Mouse (Mus musculus): ENCODE data around the gene Ddx58. TPM values are rescaled to one million over a fixed set of nuclear protein-coding genes. Genes with fewer than 3 reads are reported as not detected.

Gene Ddx58
- 11.3 and 14.2 TPM in 2 replicates for total RNA-seq (2014; fragmentation: Nextera tagmentation)
- 18.9 and 20.2 TPM in 2 replicates for total RNA-seq (2017)

DNA sequence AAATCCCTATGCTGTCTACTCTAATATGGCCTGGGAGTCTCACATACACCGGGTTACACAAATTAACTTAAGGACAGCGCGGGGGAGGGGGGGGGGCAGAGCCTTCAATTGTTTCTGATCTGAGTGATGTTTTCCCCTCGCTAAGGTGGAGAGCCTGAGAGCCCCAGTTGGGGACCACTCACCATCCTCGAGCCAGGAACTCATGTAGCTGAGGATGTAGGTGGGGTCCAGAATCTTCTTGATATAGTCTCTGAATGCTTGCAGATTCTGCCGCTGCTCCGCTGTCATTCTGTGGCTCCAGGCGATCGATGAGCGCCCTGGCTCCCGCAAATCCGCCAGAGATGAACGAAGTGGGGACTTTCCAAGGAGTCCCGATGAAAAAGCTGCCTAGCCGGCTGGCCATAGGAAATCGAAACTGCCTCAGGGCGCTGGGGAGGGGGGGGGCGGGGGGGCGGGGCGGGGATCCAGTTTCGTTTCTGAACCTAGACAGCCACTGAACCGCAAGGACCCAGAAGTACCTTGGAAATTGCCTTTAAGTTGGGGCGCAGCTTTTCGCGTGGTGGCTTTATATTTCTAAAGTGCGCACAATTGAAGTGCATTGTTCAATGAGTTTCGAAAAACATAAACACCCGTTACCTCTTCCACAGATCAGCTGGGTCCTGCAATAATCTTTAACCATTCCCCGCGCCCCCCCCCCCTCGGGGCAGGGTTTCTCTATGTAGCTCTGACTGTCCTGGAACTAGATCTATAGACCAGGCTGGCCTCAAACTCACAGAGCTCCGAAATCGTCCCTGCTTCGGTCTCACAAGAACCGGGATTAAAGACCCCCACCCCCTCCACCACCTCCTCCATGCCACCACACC is at the start of gene Ddx58:
Gene Ddx58, minus strand, starts transcription at position 420 of the 863 bp plus-strand sequence.
- ATAC-seq (replicated peaks; ENCODE audit: low FRiP score, low TSS enrichment, poor library complexity, severe bottlenecking): peak; percentile 50; the same call in 1 of the 2 replicates

DNA sequence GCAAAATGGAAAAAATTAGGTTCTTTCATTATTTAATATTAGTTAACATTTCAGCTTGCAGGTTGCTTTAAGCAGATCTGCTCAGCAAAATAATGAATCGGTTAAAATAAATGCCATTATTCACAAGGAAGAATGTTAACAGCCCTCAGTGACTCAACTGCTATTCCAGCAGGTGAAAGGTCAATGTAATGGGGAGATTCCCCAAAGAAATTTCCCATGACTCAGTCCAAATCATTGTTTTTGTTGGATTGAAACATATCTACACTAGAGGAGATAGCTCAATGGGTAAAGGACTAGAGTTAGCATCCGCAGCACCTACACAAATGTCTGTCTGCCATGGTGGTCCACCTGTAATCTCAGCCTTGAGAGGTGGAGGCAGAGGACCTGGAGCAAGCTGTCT is 49.4 kb upstream of the Ddx58 start:
- no peak for ATAC-seq (replicated peaks; ENCODE audit: low FRiP score, low TSS enrichment, poor library complexity, severe bottlenecking)

DNA sequence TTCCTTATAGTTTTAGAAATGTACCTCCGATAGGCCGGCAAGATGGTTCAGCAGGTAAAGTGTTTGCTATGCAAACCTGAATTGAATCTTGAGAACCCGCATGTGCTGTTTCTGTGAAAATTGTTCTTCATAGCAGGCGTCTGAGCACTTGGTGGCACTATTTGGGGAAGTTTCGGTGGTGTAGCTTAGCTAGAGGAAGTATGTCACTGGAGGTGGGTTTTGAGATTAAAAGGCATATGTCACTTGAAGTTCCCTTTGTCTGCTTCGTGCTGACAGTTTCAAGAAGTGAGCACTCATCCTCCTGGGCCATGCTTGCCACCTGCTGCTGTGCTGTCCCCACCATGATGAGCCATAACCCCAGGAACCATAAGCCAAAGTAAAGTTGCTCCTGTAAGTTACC is 47.8 kb upstream of the Ddx58 start:
- no peak for ATAC-seq (replicated peaks; ENCODE audit: low FRiP score, low TSS enrichment, poor library complexity, severe bottlenecking)

DNA sequence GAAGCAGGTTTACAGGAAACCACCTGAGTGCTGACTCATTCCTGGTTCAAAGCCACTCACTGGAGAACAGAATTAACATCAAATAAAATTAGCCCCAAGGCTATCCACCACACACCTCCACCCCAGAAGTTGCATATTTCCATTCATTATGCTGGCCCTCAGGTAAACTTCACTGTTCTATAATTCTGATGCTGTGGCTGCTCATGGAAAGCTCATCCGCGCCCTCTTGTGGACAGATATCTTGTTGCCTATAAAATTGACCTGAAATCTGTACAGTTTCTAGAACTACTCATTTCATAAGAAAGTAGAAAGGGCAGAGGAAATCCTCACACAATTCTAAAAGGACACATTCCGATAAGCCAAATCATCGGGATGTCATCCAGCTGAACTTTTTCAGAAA is 46.0 kb upstream of the Ddx58 start:
- ATAC-seq (replicated peaks; ENCODE audit: low FRiP score, low TSS enrichment, poor library complexity, severe bottlenecking): peak; percentile 80

DNA sequence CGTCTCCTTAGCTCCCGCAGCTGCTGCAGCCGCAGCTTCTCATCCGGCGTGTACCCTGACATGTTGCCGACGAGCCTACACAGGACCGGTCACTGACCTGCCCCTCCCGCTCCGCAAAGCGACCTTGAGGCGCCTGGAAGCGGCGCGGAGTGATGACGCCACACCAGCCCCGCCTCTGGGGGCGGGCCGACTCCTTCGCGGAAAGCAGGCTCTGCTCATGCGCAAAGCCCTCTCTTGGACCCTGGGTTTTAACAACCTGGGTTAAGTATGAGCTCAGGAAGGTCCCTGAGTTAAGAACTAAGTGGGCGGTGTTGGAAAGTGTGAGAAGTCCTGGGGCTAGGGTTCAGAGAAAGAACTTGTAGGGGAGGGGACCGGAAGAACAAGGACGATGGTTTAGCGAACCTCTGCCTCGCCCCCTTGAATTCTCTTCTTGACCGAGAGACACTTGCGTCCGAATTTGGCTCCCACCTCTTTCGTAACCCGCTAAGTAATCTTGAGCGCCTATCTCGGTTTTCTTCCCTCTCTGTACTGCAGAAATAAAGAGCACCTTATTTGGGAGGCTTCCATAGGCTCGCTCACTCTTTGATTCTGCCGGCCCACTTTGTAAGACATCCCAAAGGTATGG is 39.8 kb upstream of the Ddx58 start, which contains the start of gene Ndufb6:
Gene Ndufb6, minus strand, starts transcription at position 146 of the 625 bp plus-strand sequence.
- peak; percentile 98 for ATAC-seq (replicated peaks; ENCODE audit: low FRiP score, low TSS enrichment, poor library complexity, severe bottlenecking)

DNA sequence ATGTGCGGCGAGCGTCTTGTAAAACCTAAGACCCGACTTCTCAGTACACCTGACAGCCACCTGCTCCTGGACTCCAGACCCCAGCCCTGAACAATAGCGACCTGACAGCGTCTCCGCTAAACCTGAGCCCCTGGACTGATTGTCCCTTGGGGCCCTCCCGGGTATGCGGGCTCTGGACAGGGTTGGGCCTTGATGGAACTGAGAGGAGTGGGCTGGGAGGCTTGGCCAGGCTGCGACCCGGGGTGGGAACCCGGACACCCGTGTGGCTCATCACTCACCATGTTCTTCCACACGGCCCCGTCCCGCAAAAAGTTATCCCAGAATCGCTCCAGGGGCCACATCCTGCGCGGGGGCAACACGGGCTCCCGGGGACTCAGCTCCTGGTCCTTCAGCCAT is 39.2 kb upstream of the Ddx58 start:
- no peak; the same call in 1 of the 2 replicates for ATAC-seq (replicated peaks; ENCODE audit: low FRiP score, low TSS enrichment, poor library complexity, severe bottlenecking)

DNA sequence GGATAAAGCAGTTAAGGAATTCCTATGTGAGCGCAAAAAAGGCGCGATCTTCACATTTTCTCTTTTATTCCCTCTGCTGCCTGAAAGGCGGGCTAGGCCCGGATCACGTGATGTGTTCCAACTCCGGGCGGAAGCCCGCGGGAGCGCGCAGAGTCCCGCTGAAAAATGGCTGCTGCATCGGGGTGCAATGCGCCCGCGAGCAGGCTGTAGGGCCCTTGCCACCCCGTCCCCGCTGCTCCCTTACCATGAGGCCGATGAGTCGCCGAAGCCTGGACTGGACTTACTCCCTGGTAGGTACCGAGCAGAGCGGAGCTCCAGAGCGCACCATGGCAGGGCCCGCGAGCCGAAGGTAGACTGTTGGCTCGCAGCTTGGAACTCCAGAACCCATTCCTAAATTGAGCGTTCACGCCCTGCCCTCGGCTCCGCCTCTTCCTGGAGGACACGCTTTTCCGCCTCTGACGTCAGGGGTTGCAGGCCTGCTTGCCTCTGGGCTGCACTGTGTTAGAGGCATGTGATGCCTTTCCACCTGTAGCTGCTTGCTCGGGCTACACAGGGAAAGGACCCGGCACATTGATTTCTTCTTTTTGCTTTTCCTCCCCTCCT is 29.9 kb upstream of the Ddx58 start, which contains the start of the genes Smim27 and Topors:
Gene Smim27, plus strand, starts transcription at position 150 of the 603 bp plus-strand sequence.
Gene Topors, minus strand, starts transcription at position 421 of the 603 bp plus-strand sequence.
- ATAC-seq (replicated peaks; ENCODE audit: low FRiP score, low TSS enrichment, poor library complexity, severe bottlenecking): peak; percentile 91

DNA sequence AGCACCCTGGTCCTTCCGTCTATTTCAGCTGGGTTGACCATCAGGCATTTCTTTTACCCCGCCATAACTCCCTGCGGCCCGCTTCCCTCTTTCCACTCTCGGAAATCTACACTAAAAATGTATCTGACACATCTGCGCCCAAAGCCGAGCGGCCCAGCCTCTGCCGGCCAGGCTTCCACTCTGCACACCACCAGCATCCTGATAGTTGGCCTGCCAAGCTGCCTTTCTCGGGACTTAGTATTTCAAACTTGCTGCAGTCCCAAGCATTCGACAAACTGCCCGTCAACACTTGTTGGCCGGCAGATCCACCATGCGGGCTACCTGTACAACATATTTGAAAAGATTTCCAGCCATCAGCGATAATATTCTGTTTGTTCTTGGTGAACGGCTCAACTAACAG is 29.2 kb upstream of the Ddx58 start:
- peak; percentile 16; the same call in 1 of the 2 replicates for ATAC-seq (replicated peaks; ENCODE audit: low FRiP score, low TSS enrichment, poor library complexity, severe bottlenecking)

DNA sequence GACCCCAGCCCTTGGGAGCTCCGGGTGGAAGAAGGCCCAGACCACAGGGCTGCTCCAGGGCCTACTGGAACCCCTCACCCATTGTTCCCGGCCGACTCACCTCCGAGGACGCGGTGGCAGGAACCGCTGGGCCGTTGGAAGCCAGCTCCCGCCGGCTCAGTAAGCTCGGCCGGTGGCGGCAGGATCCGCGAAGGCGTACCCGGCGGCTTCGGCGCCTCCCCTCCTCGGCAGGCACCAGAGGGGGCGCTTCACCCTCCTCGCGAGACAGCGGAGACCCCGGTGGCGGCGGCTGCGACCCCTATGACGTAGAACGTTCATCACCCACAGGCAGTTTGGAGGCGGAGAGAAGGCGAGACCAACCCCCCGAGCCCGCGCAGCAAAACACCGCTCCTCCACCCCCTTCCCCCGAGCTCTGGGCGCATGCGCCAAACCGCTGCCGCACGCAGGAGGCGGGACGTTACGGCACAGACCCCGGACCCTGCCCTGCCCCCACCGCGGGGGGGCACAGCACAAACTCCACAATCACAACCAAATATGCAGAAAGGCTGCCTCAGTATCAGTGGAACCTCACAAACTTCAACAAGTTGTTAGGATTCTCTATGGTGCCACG is 28.7 kb upstream of the Ddx58 start:
- ATAC-seq (replicated peaks; ENCODE audit: low FRiP score, low TSS enrichment, poor library complexity, severe bottlenecking): peak; percentile 62

DNA sequence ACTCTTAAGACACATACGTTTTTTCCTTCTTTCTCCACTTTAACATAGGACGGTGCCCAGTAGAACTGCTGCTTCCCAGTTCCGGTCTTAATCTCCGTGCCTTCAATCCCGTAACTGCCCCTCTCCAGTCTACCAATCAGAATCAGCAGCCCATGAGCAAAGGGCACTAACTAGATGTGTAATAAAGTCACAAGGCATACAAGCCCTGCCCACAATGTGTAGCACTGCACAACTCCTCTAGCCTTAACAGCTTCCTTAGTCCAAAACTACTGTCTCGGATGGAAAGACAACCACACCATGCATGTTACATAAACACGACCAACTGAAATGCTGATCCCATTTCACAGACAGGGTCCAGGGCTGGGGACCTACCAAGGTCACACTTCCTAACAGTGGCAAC is 28.1 kb upstream of the Ddx58 start:
- ATAC-seq (replicated peaks; ENCODE audit: low FRiP score, low TSS enrichment, poor library complexity, severe bottlenecking): no peak

DNA sequence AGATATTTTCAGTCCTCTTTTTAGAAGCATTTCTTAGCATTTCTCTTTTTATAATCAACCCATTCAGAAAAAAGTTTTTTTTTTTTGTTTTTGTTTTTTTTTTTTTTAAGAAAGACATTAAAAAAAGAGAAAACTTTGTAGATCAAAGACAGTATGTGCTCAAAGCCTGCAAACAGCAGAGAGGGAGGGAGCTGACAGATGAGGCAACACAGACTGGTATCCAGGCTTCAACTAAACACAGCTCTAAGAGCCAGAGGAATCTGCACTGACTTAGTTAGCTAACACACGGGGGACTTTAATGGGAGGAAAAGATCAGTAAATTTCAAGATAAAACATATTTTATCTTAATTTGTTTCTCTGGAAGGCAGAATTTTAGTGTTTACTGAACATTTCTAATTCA is 24.7 kb upstream of the Ddx58 start:
- ATAC-seq (replicated peaks; ENCODE audit: low FRiP score, low TSS enrichment, poor library complexity, severe bottlenecking): no peak

DNA sequence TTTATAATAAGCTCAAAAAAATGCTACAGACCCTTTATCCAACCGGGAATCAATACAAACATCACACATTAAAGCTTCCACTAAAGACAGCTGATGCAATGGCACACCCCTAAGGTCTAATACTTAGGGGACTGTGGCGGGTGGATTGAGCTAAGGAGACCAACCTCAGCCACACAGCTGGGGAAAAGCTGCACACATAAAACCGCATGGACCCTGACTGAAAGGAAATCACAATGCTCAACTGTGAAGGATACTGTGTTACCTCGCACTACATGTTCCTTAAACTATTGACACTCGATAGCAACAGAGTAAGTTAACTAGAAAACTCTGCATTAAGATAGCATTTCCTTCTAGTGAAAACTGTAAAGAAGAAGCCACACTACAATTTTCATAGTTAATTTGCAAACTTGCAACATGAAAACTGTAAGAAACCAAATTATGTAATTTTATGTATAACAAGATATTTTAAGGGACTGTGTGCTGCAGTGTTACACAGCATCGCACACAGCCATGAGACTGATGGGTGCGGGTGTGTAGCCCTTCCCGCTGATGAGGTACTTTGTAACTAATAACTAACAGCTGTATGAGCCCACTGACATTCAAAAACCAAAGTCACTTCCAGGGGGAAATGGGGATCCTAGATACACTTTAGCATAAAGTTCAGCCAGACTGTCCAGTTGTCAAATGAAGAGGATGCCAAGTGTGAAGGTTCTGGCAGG is 14.9 kb upstream of the Ddx58 start:
- ATAC-seq (replicated peaks; ENCODE audit: low FRiP score, low TSS enrichment, poor library complexity, severe bottlenecking): no peak

DNA sequence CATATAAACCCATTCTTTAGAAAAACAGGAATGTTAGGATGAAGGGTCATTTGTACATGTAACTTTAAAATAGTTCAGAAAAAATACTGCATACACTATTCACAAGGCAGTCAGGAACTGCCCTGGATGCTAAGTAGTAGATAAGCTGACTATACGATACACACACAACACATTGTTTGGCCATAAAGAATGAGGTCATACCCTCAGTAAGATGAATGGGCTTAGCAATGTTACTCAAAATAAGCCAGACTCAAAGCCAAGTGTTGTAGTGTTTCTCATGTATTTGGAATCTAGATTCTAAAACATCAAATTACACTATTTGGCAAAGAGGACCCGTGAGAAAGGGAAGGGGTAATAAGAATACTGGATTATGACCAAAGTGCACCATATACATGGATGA is 14.1 kb upstream of the Ddx58 start:
- ATAC-seq (replicated peaks; ENCODE audit: low FRiP score, low TSS enrichment, poor library complexity, severe bottlenecking): no peak

DNA sequence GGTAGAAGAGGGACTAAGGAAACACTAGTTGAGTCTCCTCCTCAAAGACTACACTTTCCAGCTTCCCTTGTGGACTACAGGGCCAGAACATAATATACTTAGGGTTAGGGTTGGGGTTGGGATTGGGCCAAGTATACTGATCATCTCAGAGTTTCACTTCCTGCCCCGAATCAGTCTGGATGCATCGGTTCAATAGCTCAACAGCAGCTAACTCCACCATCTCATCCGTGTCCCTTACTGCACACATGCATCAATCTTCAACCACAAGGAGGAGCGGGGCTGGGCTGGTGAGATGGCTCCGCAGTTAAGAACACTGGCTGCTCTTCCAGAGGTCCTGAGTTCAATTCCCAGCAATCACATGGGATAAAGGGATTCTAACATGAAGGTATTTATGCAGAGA is 11.4 kb upstream of the Ddx58 start:
- no peak for ATAC-seq (replicated peaks; ENCODE audit: low FRiP score, low TSS enrichment, poor library complexity, severe bottlenecking)

DNA sequence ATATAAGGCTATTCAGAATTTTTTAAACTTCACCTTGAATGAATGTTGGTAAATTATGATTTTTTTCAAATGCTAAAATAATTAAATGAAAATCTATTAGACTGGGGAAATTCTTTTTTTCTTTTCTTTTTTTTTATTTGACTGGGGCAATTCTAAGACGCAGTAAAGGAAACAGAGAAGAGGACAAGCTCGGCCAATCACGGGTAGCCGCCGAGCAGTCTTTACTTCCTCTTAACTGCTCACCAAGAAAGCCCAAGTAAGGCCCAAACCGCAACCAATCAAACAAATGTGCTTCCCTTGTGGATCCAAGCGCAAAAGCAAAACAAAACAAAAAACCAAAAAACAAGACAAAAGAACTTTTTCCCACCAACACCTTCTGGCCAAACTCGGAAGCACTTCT is 4.4 kb upstream of the Ddx58 start:
- ATAC-seq (replicated peaks; ENCODE audit: low FRiP score, low TSS enrichment, poor library complexity, severe bottlenecking): no peak

DNA sequence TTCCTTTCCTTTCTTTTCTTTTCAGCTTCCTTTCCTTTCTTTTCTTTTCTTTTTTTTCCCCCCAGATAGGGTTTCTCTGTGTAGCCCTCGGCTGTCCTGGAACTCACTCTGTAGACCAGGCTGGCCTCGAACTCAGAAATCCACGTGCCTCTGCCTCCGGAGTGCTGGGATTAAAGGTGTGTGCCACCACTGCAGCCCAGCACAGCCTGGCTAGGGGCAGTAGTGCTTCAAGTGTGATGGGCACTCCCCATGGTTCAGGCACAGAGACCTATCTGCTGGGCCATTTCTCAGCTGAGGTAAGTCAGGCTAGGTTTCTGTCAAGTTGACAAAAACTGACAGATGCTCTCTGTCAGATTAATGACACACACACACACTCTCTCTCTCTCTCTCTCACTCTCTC is 3.4 kb upstream of the Ddx58 start:
- no peak for ATAC-seq (replicated peaks; ENCODE audit: low FRiP score, low TSS enrichment, poor library complexity, severe bottlenecking)

DNA sequence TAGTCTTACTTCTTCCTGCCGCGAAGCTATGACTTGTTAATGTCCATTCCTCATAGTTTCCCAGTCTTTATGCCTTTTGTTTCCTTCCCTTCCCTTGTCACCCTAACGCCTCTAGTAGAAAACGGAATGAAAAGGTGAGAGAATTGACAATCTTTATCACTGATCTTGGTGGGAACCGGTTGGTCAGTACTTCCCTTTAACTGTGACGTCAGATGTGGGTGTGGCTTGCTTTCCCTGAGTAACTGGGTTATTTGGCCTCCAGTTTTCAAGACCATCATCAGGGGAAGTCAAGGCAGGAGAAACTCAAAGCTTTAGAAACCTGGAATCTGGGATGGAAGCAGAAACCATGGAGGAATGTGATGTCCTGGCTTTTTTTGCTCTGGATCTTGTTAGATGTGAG is 2.3 kb upstream of the Ddx58 start:
- no peak for ATAC-seq (replicated peaks; ENCODE audit: low FRiP score, low TSS enrichment, poor library complexity, severe bottlenecking)

DNA sequence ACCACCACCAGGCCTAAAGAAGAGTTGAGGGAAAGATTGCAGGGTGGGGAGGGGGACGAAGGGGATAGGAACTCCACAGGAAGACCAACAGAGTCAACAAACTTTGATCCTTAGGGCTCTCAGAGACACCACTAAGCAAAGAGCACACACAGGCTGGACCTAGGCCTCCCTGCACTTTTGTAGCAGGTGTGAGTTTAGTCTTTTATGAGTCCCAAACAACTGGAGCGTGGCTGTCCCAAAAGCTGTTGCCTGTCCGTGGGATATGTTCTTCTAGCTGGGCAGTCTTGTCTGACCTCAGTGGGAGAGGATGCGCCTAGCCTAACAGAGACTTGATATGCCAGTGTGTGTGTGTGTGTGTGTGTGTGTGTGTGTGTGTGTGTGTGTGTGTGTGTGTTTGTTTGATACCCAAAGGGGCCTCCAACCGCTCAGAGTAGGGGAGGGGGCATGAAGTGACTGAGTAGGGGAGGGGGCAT is 680 bp upstream of the Ddx58 start:
- ATAC-seq (replicated peaks; ENCODE audit: low FRiP score, low TSS enrichment, poor library complexity, severe bottlenecking): no peak

All from megakaryocyte-erythroid progenitor cell, adult 5-6 weeks (primary cell).